Mouse (Mus musculus): ENCODE results near the gene Fezf2. TPM values are rescaled to one million over a fixed set of nuclear protein-coding genes. Genes with fewer than 3 reads are reported as not detected.

The Fezf2 gene
- polyA plus RNA-seq, 1 experiment from 2014 or later = 52.6 TPM

GRCm38 (mm10) chr14:12341075-12341788 lies 6.8 kb downstream of the Fezf2 start:
- peak overlapping the region; percentile 96 for H3K27ac ChIP-seq
- H3K27me3 ChIP-seq = peaks cover 91% of the 10 kb centered on the region
- H3K4me2 ChIP-seq = peak overlapping the region; percentile 57
- WGBS = under 1% methylated on average over 42 of the region's 42 CpGs
- peak overlapping the region; percentile 90 for H3K9ac ChIP-seq
- H3K4me1 ChIP-seq = peaks cover 55% of the 10 kb centered on the region
- ATAC-seq (ENCODE audit: low FRiP score) = peak; percentile 27
- peak overlapping the region; percentile 58 for H3K4me3 ChIP-seq (replicated peaks)
- H3K36me3 ChIP-seq (replicated peaks) = no peaks in the 10 kb centered on the region
- no peaks in the 10 kb centered on the region for H3K9me3 ChIP-seq

DNA sequence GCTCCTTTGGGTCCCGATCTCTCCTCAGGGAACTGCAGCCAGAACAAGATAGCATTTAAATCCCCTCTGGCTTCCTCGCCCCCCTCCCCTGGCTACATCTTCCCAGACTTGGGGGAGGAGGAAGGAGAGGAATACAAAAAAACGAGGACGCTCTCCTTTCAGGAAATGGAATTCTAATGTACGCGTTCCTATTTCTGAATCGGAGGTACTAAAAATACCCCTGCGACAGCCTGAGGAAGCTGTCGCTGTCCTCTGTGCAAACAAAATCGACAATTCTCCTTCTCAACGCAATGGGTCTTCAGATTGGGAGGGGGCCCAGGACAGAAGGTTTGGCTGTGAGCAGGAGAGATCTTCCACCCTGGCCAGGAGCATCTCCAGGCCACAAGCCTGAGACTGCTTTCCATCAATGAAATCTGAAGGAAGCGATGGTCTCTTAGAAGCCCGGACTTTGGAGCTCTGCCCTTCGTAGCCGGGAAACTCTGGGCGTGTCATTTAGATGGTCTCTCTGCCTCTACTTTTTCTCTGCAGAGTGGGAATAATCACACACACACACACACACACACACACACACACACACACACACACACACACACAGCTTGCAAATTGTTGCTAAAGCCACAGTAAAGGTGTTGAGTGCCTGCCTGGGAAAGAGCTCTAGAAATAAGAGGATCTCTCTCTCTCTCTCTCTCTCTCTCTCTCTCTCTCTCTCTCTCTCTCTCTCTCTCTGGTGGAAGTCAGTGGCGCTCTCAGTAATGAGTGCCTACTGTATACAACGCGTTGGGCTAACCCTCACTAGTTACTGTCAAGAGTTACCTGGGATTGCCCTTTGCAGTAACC lies 7.5 kb downstream of the Fezf2 start:
- peaks cover 47% of the 10 kb centered on the region for H3K4me1 ChIP-seq
- no peaks in the 10 kb centered on the region for H3K36me3 ChIP-seq (replicated peaks)
- H3K4me2 ChIP-seq = peak overlapping the region; percentile 57
- under 1% methylated on average over 19 of the region's 19 CpGs for WGBS
- ATAC-seq (ENCODE audit: low FRiP score) = no peak
- H3K9me3 ChIP-seq = no peaks in the 10 kb centered on the region
- peak overlapping the region; percentile 90 for H3K9ac ChIP-seq
- H3K4me3 ChIP-seq (replicated peaks) = peak overlapping the region; percentile 58
- H3K27me3 ChIP-seq = peaks cover 91% of the 10 kb centered on the region
- peak overlapping the region; percentile 96 for H3K27ac ChIP-seq

- Histone ChIP-seq H3K9me3 (no peaks in the 10 kb centered on the region), H3K4me1 (peaks cover 34% of the 10 kb centered on the region), H3K27me3 (peaks cover 91% of the 10 kb centered on the region), H3K9ac (peak overlapping the region; percentile 90), H3K36me3 (replicated peaks) (no peaks in the 10 kb centered on the region), H3K4me3 (replicated peaks) (peak overlapping the region; percentile 58), H3K27ac (peak overlapping the region; percentile 78), H3K4me2 (peak overlapping the region; percentile 57)
- WGBS = under 1% methylated on average over 10 of the region's 10 CpGs
- ATAC-seq (ENCODE audit: low FRiP score) = no peak
Measured at GRCm38 (mm10) chr14:12338811-12339565, 9.0 kb downstream of the Fezf2 start.

DNA sequence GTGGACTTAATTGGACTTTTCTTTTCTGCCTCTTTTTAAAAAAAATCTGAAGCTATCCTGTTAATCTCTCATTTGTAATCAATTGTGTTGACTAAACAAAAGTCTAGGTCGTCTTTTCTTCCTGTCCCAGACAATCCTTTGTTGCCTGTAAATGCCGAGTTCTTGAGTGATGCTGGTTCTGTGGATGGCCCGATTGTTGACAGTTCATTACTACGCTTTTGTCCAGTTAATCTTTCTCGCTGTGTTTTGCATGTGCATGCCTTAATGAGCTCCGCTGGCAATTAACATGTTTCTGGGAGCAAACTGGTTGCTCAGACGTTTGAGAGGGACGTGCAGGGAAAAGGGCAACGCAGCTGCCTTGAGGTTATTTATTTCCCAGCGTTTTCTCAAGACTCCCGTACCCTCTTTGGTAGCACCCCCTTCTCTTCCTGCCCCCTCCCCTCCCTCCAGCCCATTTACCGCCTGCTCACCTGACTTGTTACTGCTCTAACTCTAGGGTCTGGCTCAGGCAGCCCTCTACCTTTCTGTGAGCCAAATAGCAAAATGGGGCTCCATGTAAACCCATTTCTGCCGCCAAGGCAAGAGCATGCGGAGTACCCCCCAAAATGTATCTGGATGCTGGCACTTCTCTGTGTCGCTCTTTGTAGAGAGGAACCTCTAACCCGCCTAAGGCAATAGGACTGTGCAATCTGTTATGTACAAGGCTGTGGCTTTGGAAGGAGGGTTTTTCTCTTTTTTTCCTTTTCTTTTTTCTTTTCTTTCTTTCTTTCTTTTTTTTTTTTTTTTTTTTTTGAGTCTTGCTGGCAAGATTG lies 9.8 kb downstream of the Fezf2 start:
- H3K4me1 ChIP-seq = peaks cover 31% of the 10 kb centered on the region
- H3K4me2 ChIP-seq = peak overlapping the region; percentile 35
- H3K9me3 ChIP-seq = no peaks in the 10 kb centered on the region
- H3K36me3 ChIP-seq (replicated peaks) = no peaks in the 10 kb centered on the region
- peak overlapping the region; percentile 89 for H3K27ac ChIP-seq
- ATAC-seq (ENCODE audit: low FRiP score) = peak; percentile 78
- WGBS = under 1% methylated on average over 16 of the region's 16 CpGs
- H3K9ac ChIP-seq = no peak overlapping the region
- H3K27me3 ChIP-seq = peaks cover 91% of the 10 kb centered on the region
- H3K4me3 ChIP-seq (replicated peaks) = no peak overlapping the region

DNA sequence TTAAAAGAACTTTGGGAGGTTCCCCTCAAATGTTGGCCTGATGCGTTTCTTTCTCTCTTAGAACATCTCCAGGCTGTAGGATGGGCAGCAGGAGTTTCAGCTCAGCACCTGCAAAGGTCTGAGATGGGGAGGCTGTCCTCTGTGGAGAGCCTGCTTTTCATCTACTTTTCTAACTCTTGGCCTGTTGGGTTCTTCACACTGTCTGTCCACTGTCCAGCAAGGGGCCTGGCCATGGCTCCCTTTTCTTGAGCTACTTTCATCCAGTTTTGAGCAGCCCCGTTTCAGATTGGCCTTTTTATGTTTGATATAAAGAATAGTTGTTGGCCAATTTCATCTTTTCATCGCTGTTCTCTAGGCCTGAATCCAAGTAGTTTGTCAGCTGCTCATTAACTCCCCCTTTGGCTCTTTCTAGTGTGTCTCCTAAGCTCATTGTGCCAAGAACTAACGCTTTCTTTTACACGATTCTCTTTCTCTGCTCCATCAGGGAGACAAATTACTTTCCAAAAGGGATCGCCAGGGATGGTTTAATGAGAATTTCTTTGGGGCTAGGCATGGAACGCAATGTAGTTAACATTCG lies 10.5 kb downstream of the Fezf2 start:
- no peak overlapping the region for H3K4me3 ChIP-seq (replicated peaks)
- WGBS = under 1% methylated on average over 8 of the region's 8 CpGs
- H3K9ac ChIP-seq = no peak overlapping the region
- H3K27me3 ChIP-seq = peaks cover 92% of the 10 kb centered on the region
- H3K4me1 ChIP-seq = peaks cover 31% of the 10 kb centered on the region
- H3K36me3 ChIP-seq (replicated peaks) = no peaks in the 10 kb centered on the region
- peak overlapping the region; percentile 89 for H3K27ac ChIP-seq
- no peaks in the 10 kb centered on the region for H3K9me3 ChIP-seq
- H3K4me2 ChIP-seq = no peak overlapping the region
- ATAC-seq (ENCODE audit: low FRiP score) = peak; percentile 68

DNA sequence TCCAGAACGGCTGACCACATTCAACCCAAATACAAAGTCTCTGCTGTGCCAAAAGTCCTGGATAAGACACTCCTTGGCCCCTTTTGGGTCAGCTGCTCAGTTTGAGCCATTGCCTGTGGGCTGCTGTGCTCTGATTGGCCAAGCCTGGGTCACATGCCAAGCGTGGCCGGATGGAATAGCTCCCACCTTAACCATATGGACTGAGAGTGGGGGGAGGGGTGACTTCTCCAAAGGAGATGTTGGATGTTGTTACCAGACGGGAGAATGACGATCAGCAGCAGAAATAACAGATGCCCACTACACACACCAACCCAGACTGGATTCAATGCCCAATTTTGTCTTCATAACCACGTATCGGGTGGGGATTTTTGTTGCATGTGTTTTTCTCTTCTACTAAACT lies 13.1 kb downstream of the Fezf2 start:
- Histone ChIP-seq H3K4me2 (no peak overlapping the region), H3K27ac (no peak overlapping the region), H3K9me3 (no peaks in the 10 kb centered on the region), H3K9ac (no peak overlapping the region), H3K36me3 (replicated peaks) (no peaks in the 10 kb centered on the region), H3K4me3 (replicated peaks) (no peak overlapping the region), H3K4me1 (peaks cover 22% of the 10 kb centered on the region), H3K27me3 (peaks cover 87% of the 10 kb centered on the region)
- WGBS = 56% methylated on average over 7 of the region's 7 CpGs
- ATAC-seq (ENCODE audit: low FRiP score) = no peak

DNA sequence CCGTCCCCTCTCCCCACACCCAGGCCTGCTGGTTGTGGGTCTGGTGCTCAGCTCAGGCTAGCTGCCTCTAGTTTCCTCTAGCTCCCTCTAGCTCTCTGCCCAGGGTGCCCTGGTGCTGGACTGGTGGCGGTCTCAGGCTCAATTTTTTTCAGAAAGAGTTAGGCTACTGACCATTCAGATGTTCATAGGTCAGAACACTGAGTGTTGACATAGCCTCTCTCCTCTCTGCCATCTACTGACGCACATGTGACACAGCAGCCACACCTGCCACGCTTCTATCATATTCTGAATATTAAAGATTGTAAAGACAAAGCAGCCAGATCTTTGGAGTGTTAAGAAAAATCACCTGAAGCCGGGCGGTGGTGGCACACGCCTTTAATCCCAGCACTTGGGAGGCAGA lies 14.4 kb downstream of the Fezf2 start:
- Histone ChIP-seq H3K9ac (no peak overlapping the region), H3K4me3 (replicated peaks) (no peak overlapping the region), H3K27me3 (peaks cover 83% of the 10 kb centered on the region), H3K9me3 (no peaks in the 10 kb centered on the region), H3K4me2 (no peak overlapping the region), H3K36me3 (replicated peaks) (no peaks in the 10 kb centered on the region), H3K4me1 (peaks cover 12% of the 10 kb centered on the region), H3K27ac (no peak overlapping the region)
- no peak for ATAC-seq (ENCODE audit: low FRiP score)
- 89% methylated on average over 7 of the region's 7 CpGs for WGBS

GRCm38 (mm10) chr14:12303106-12303505 lies 44.9 kb downstream of the Fezf2 start:
- no peak for ATAC-seq (ENCODE audit: low FRiP score)
- no peak overlapping the region for H3K27ac ChIP-seq
- peaks cover 2% of the 10 kb centered on the region; the same call in 1 of the 2 replicates for H3K36me3 ChIP-seq (replicated peaks)
- WGBS = 52% methylated on average over 2 of the region's 2 CpGs
- no peaks in the 10 kb centered on the region for H3K27me3 ChIP-seq
- H3K4me1 ChIP-seq = peaks cover 8% of the 10 kb centered on the region
- no peak overlapping the region for H3K9ac ChIP-seq
- no peak overlapping the region for H3K4me3 ChIP-seq (replicated peaks)
- H3K4me2 ChIP-seq = no peak overlapping the region
- no peaks in the 10 kb centered on the region for H3K9me3 ChIP-seq

- Histone ChIP-seq H3K9me3 (no peaks in the 10 kb centered on the region), H3K9ac (no peak overlapping the region), H3K4me2 (no peak overlapping the region), H3K4me3 (replicated peaks) (no peak overlapping the region), H3K36me3 (replicated peaks) (peaks cover 4% of the 10 kb centered on the region), H3K4me1 (peaks cover 8% of the 10 kb centered on the region), H3K27me3 (no peaks in the 10 kb centered on the region), H3K27ac (no peak overlapping the region)
- WGBS = 62% methylated on average over 3 of the region's 3 CpGs
- ATAC-seq (ENCODE audit: low FRiP score) = peak; percentile 25; the same call in 1 of the 2 replicates
Measured at GRCm38 (mm10) chr14:12300677-12301076, 47.3 kb downstream of the Fezf2 start.

DNA sequence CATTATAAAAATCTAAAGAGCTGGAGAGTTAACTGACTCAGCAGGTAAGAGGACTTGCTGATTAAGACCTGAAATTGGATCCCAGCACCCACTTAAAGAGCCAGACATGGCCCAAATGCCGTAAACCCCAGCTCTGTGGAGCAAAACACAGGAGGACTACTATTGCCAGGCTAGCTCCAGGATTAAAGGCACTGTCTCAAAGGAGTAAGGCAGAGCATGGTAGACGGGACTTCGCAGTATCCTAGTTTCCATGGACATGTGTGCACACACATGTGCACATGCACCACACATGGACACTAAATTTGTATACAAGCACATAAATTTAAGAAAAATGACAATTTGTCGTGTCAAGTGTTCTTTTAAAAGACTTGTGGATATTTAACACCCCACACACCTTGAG lies 47.7 kb downstream of the Fezf2 start:
- Histone ChIP-seq H3K36me3 (replicated peaks) (peaks cover 4% of the 10 kb centered on the region), H3K4me1 (peaks cover 8% of the 10 kb centered on the region), H3K9me3 (no peaks in the 10 kb centered on the region), H3K27ac (0 out of 2 replicates have a peak overlapping the region, but pooled peaks have one; percentile 31), H3K4me2 (no peak overlapping the region), H3K4me3 (replicated peaks) (no peak overlapping the region), H3K27me3 (no peaks in the 10 kb centered on the region), H3K9ac (no peak overlapping the region)
- 70% methylated on average over 4 of the region's 4 CpGs for WGBS
- peak; percentile 19; the same call in 1 of the 2 replicates for ATAC-seq (ENCODE audit: low FRiP score)

GRCm38 (mm10) chr14:12299654-12300053 lies 48.3 kb downstream of the Fezf2 start:
- no peak overlapping the region for H3K4me2 ChIP-seq
- no peak overlapping the region for H3K9ac ChIP-seq
- H3K4me1 ChIP-seq = peaks cover 8% of the 10 kb centered on the region
- H3K27ac ChIP-seq = no peak overlapping the region
- H3K4me3 ChIP-seq (replicated peaks) = no peak overlapping the region
- H3K36me3 ChIP-seq (replicated peaks) = peaks cover 4% of the 10 kb centered on the region
- no peaks in the 10 kb centered on the region for H3K27me3 ChIP-seq
- no peaks in the 10 kb centered on the region for H3K9me3 ChIP-seq
- peak; percentile 75 for ATAC-seq (ENCODE audit: low FRiP score)
- 19% methylated on average over 6 of the region's 6 CpGs for WGBS

Measured in forebrain, embryonic 12.5 days (tissue).